Mouse (Mus musculus): ENCODE results near the gene Pkdrej. TPM values are rescaled to one million over a fixed set of nuclear protein-coding genes. Genes with fewer than 3 reads are reported as not detected.
"Not testable (repeated sequence)": the region's sequence is repeated elsewhere in the genome, so short reads cannot be mapped to it uniquely, and the experiment has no call there.

Gene Pkdrej
- 0.03 and 0.07 TPM in 2 replicates for polyA plus RNA-seq (2016; fragmentation: Nextera tagmentation; extraction: Ambion mirVana)

DNA sequence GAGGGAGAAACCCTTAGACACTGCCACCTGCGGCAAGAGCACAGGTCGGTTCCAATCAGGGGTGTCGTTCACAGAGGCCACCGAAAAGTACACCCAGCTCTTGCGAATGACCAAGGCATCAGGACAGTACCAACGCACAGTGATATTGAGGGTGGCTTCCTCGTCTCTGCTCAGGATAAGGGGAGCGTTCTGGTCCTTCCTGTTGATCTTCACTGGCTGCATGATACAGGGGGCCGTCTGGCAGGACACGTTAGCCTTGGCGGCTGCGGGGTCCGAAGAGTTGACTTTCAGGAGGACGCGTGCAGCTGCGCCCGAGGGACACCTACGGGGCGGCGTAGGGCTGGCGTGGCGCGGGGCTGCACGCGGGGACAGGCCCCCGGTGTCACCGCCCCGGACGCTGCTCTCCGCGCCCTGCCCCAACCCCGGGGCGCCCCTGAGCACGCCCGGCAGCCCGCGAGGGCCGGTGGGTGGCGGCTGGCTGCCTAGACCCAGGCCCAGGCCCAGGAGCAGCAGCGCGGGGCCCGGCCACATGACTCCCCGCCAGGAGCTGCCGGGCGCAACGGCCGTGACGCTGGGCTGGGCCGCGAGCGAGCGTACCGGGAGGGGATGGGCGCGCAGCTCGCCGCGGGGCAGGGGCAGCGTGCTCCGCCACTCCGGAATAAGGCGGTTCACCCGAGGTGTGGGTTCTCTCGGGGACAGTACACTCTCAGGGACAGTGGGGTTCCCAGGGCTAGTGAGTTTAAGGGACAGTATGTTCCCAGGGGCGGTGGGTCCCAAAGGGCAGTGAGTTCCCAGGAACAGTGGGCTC, at the start of gene Pkdrej:
Gene Pkdrej (minus strand): TSS at position 532 of the 808 bp plus-strand sequence.
- peak within 1 kb of the TSS; percentile 94 for H3K4me2 ChIP-seq (replicated peaks)
- H3K36me3 ChIP-seq, result no peaks in the 10 kb centered on the region
- H3K27ac ChIP-seq (replicated peaks), result no peak within 1 kb of the TSS
- H3K9ac ChIP-seq (replicated peaks), result peak within 1 kb of the TSS; percentile 75
- peaks cover 13% of the 10 kb centered on the region for H3K4me1 ChIP-seq
- 0 out of 2 replicates have a peak, but pooled peaks cover 8% of the 10 kb centered on the region for H3K9me3 ChIP-seq
- ATAC-seq (ENCODE audit: low FRiP score, low read depth), result peak; percentile 65; the same call in 1 of the 2 replicates
- WGBS, result 2% methylated on average over 61 of the region's 65 CpGs
- peak within 1 kb of the TSS; percentile 55 for H3K4me3 ChIP-seq
- peaks cover 33% of the 10 kb centered on the region for H3K27me3 ChIP-seq

DNA sequence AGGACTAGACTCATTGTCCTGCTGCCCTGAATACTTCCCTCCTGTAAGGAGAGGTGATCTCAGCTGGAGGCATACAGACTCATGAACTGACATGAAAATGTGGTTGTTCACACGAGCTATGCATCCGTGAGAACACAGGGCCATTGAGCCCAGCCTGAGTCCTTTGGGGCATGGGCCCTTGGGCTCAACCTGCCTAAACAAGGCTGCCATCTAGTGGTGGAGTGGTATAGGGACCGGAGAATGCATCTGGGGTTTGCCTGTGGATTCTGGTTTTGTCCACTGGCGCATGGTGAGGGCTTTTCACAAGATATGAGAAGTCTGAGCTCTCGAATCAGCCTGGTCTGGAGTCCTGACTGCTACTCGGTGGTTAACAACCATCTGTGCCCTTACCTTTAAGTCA, 46.2 kb upstream of the Pkdrej start:
- Histone ChIP-seq H3K9me3 (no peaks in the 10 kb centered on the region), H3K4me3 (no peak overlapping the region), H3K36me3 (peaks cover 92% of the 10 kb centered on the region), H3K4me1 (no peaks in the 10 kb centered on the region), H3K27ac (replicated peaks) (no peak overlapping the region), H3K9ac (replicated peaks) (no peak overlapping the region), H3K4me2 (replicated peaks) (no peak overlapping the region), H3K27me3 (no peaks in the 10 kb centered on the region)
- 47% methylated on average over 6 of the region's 6 CpGs for whole genome bisulfite sequencing
- ATAC-seq (ENCODE audit: low FRiP score, low read depth), result no peak

DNA sequence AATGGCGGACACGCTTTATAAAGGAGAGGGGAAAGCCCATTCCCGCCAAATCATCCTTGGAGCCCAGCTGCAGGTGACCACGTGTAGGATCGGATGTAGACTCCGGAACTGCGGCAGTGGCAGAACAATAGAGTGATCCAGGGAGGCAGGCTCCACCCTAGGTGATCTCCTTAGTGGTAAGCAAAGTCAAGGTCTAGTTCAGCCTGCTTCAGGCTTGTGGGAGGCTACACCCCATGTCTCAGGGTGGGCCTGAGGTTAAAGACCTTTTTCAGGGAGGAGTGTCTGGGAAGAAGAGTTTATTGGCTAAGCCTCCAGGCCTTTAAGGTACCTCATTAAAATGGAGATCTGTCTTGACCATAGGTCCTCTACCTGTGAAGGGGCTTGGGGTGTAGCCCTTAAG, 44.4 kb upstream of the Pkdrej start:
- H3K27me3 ChIP-seq; H3K4me3 ChIP-seq; ATAC-seq (ENCODE audit: low FRiP score, low read depth); H3K27ac ChIP-seq (replicated peaks); H3K9me3 ChIP-seq; H3K9ac ChIP-seq (replicated peaks); H3K4me2 ChIP-seq (replicated peaks); H3K4me1 ChIP-seq: not testable (repeated sequence)
- H3K36me3 ChIP-seq, result peaks cover 85% of the 10 kb centered on the region
- 90% methylated on average over 7 of the region's 7 CpGs for WGBS

DNA sequence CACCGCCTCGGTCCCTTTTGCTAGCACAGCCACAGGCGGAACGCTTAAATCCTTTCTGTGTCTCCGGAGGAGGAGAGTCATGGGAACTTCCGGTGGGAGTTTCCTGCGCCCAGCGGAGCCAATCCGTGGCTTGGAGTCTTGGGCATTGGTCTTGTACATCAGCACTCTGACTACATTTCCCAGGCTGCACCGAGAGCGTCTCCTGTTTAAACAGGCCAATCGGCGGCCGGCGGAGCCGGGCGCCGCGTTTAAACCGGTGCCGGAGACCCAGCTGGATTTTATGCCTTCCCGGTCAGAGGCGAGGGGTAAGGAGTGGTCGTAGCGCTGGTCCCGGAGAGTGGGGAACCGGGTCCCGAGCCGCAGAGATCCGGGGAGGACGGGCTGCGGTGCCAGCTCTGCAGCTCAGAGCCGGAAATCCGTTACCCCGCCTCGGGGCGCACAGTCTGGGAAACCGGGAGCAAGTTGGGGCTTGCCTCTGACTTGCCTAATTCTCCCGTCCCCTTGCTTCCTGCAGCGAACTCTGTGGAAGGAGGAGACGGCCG, 38.0 kb upstream of the Pkdrej start, which contains the start of gene Gtse1:
Gene Gtse1 (plus strand): TSS at position 256 of the 542 bp plus-strand sequence.
- ATAC-seq (ENCODE audit: low FRiP score, low read depth), result peak; percentile 98
- Histone ChIP-seq H3K36me3 (peaks cover 29% of the 10 kb centered on the region), H3K4me3 (peak within 1 kb of the TSS; percentile 68), H3K4me1 (peaks cover 23% of the 10 kb centered on the region), H3K9ac (replicated peaks) (peak within 1 kb of the TSS; percentile 79), H3K27me3 (no peaks in the 10 kb centered on the region), H3K4me2 (replicated peaks) (peak within 1 kb of the TSS; percentile 71), H3K27ac (replicated peaks) (peak within 1 kb of the TSS; percentile 66), H3K9me3 (no peaks in the 10 kb centered on the region)
- WGBS, result under 1% methylated on average over 42 of the region's 42 CpGs

DNA sequence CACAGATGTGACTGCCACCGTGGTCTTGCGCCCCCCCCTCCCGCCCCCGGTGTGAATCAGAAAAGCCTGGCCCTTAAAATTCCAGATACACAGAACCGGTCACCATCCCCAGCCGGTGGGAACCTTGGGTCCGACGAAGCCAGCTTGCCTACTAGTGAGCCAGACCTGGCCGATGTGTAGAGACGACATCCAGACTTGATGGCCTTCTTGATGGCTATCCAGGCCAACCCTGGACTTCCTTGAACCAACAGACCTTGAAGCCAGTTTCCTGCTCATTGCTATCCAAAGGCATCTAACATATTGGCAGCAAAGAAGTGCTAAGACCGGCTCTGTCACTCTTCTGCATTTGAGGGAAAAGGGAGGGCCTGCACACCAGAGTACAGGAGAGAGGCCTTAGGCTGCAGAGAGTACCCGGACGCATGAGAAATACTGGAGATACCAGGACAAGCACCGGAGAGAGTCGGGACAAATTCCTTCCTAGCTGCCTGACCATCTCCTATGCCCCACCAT, 37.5 kb upstream of the Pkdrej start:
- H3K4me1 ChIP-seq, result peaks cover 23% of the 10 kb centered on the region
- peak overlapping the region; percentile 66 for H3K27ac ChIP-seq (replicated peaks)
- no peaks in the 10 kb centered on the region for H3K27me3 ChIP-seq
- H3K4me2 ChIP-seq (replicated peaks), result peak overlapping the region; percentile 71
- H3K9me3 ChIP-seq, result no peaks in the 10 kb centered on the region
- peak overlapping the region; percentile 68 for H3K4me3 ChIP-seq
- 9% methylated on average over 15 of the region's 15 CpGs for WGBS
- peak; percentile 35 for ATAC-seq (ENCODE audit: low FRiP score, low read depth)
- peaks cover 23% of the 10 kb centered on the region for H3K36me3 ChIP-seq
- peak overlapping the region; percentile 79 for H3K9ac ChIP-seq (replicated peaks)

DNA sequence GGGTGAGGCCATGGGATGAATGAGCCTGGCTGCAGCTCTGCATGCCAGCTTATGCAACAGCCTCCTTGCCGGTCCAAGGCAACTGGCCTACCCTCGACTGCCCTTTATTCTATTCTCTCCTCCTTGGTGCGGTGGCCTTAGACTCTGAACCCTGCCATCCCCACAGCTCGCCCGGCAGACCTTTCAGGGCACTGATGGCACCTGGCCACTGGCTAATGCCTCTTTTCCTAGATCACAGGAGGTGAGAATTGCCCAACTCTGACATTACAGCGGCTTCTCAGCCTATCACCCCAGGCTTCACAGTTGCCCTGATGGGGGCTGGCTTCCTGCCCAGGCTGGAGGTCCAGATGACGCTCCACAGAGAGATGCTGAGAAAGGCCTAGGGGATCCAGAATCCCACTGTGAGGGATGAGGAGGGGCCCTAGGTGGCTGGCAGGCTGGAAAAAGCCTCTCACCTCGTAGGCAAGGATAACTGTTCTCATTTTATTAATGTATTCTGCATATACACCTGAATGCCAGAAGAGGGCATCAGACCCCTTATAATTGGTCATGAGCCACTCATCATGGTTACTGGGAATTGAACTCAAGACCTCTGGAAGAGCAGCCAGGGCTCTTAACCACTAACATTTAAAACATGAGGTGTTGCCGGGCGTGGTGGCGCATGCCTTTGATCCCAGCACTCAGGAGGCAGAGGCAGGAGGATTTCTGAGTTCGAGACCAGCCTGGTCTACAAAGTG, 30.3 kb upstream of the Pkdrej start:
- no peak overlapping the region for H3K9ac ChIP-seq (replicated peaks)
- H3K4me1 ChIP-seq, result no peaks in the 10 kb centered on the region
- no peaks in the 10 kb centered on the region for H3K36me3 ChIP-seq
- no peak overlapping the region for H3K4me3 ChIP-seq
- H3K4me2 ChIP-seq (replicated peaks), result no peak overlapping the region
- H3K27ac ChIP-seq (replicated peaks), result no peak overlapping the region
- no peaks in the 10 kb centered on the region for H3K9me3 ChIP-seq
- WGBS, result 82% methylated on average over 12 of the region's 12 CpGs
- no peaks in the 10 kb centered on the region for H3K27me3 ChIP-seq
- ATAC-seq (ENCODE audit: low FRiP score, low read depth), result no peak

DNA sequence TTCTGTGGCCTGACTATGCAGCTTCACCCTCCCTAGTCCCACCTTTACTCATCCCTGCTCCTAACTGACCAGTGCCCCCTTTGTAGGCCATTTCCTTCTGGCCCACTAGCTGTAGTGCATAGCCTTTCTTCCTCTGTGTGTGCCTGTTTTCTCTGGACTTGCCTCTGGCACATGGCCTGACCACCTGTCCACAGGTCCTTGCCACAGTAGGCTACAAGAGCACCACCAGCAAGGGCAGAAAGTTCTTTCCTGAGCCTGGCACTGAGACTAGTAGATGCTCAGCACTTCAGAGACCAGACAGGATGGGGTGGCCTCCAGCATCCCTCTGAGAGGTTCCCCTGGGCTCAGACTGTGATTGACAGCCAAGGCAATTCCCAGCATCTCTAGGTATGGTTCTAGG, 23.5 kb upstream of the Pkdrej start:
- Histone ChIP-seq H3K36me3 (no peaks in the 10 kb centered on the region), H3K4me1 (no peaks in the 10 kb centered on the region), H3K4me3 (no peak overlapping the region), H3K4me2 (replicated peaks) (no peak overlapping the region), H3K27me3 (no peaks in the 10 kb centered on the region), H3K27ac (replicated peaks) (no peak overlapping the region), H3K9me3 (no peaks in the 10 kb centered on the region), H3K9ac (replicated peaks) (no peak overlapping the region)
- ATAC-seq (ENCODE audit: low FRiP score, low read depth), result no peak

DNA sequence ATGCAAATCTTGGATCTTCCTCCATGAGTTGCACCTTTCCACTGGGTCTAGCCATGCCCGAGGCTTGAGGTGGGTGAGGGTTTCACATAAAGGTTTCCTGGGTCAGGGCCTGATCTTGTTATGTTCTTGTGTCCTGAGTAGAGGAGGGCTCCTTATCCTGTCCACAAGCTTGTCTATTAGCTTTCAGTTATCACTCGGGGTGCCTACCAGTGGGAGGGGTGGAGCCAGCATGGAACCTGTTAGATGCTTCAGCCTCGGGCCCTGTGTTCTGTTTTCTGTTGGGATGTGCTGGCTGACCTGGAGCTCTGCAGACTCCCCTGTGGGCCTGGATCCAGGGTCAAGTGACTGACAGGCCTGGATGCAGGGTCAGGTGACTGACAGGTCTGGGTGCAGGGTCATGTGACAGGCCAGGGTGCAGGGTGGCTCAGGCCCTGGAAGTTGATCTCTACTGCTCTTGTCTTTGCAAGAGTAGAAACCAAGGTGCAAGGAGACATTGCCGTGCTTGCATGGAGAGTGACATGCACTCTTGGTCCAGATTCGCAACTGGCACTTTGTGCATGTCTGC, 20.3 kb upstream of the Pkdrej start:
- Histone ChIP-seq H3K36me3 (no peaks in the 10 kb centered on the region), H3K4me1 (no peaks in the 10 kb centered on the region), H3K27me3 (no peaks in the 10 kb centered on the region), H3K4me3 (no peak overlapping the region), H3K9ac (replicated peaks) (no peak overlapping the region), H3K27ac (replicated peaks) (no peak overlapping the region), H3K4me2 (replicated peaks) (no peak overlapping the region), H3K9me3 (no peaks in the 10 kb centered on the region)
- 83% methylated on average over 5 of the region's 5 CpGs for WGBS
- no peak for ATAC-seq (ENCODE audit: low FRiP score, low read depth)

DNA sequence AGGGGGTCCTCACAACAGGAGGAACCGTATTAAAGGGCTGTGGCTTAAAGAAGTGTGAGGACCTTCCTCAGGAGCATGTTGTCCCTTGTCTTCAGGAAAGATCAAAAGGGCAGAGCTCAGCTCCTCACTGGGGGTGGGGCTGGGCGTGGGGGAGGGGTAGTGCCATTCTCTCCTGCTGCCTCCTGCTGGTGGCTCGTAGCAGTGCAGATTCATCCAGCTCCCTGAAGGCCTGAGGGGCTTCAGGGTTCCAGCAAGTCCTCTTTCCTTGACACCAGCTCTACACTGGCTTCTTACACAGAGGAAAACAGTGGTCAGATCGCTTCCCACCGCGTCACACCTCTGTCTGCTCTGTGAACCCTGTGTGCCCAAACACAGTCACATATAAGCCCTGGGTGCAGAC, 19.4 kb upstream of the Pkdrej start:
- Histone ChIP-seq H3K4me1 (no peaks in the 10 kb centered on the region), H3K4me2 (replicated peaks) (no peak overlapping the region), H3K27me3 (no peaks in the 10 kb centered on the region), H3K9me3 (no peaks in the 10 kb centered on the region), H3K9ac (replicated peaks) (no peak overlapping the region), H3K4me3 (no peak overlapping the region), H3K27ac (replicated peaks) (no peak overlapping the region), H3K36me3 (no peaks in the 10 kb centered on the region)
- WGBS, result 31% methylated on average over 6 of the region's 6 CpGs
- no peak for ATAC-seq (ENCODE audit: low FRiP score, low read depth)

DNA sequence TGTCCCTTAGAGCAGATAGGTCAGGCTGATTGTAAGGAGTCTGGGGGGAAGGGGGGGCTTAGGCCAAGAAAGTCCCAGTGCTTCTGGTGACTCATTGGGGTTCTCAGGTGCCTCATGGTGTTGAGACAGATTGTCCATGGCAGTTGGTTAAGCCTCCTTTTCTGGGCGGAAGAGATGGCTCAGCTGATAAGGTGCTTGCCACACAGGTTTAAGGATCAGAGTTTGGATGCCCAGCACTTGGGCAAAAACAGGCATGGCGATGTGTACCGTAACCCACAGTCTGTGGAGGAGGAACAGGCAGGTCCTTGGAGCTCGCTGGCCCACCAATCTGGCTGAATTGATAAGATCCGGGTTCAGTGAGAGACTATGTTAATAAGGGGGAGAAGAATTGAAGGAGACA, 15.4 kb upstream of the Pkdrej start:
- ATAC-seq (ENCODE audit: low FRiP score, low read depth), result no peak
- Histone ChIP-seq H3K4me3 (no peak overlapping the region), H3K36me3 (no peaks in the 10 kb centered on the region), H3K9ac (replicated peaks) (no peak overlapping the region), H3K9me3 (no peaks in the 10 kb centered on the region), H3K27me3 (no peaks in the 10 kb centered on the region), H3K4me1 (peaks cover 8% of the 10 kb centered on the region; the same call in 1 of the 2 replicates), H3K27ac (replicated peaks) (no peak overlapping the region), H3K4me2 (replicated peaks) (no peak overlapping the region)
- 94% methylated on average over 5 of the region's 5 CpGs for WGBS

DNA sequence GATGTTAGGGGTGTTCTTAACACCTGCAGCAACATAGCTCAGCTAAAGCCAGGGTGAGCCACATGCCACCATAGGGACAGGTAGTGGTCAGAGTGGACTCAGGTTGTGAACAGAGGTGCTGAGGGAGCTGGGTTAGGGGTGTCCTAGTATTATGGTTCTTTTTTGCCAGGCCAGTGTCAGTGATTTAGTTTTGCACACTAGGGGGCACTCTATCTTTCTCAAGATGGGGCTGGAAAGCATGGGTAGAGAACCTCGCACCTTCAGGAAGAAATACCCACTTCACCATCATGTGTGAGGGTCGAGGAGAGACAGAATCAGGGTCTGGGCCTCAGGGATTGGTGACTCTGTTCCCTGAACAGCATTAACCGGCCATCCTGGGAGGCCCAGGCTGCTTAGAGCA, 13.8 kb upstream of the Pkdrej start:
- Histone ChIP-seq H3K9me3 (no peaks in the 10 kb centered on the region), H3K4me2 (replicated peaks) (no peak overlapping the region), H3K36me3 (no peaks in the 10 kb centered on the region), H3K27me3 (no peaks in the 10 kb centered on the region), H3K4me1 (peaks cover 14% of the 10 kb centered on the region), H3K4me3 (no peak overlapping the region), H3K27ac (replicated peaks) (no peak overlapping the region), H3K9ac (replicated peaks) (no peak overlapping the region)
- 57% methylated on average over 3 of the region's 3 CpGs for WGBS
- ATAC-seq (ENCODE audit: low FRiP score, low read depth), result no peak
